Mouse (Mus musculus) cortical plate, adult 2 months (tissue): ENCODE measurements around the gene Rabgef1.

Source experiments
- CTCF ChIP-seq: fragments of 200-500 bp; IDR thresholded peaks from 2 replicates; pipeline ENCODE4 v1.5.1; 2011; ENCODE audit warnings: mild to moderate bottlenecking, control low read depth, low read length; ENCODE audit not compliant: insufficient read depth; ENCODE audit errors: extremely low read depth
- POLR2A ChIP-seq: fragments of 200-500 bp; IDR thresholded peaks from 2 replicates; pipeline ENCODE4 v1.6.1; 2011; ENCODE audit warnings: mild to moderate bottlenecking, low read length, control low read depth; ENCODE audit not compliant: insufficient read depth; ENCODE audit errors: extremely low read depth

DNA sequence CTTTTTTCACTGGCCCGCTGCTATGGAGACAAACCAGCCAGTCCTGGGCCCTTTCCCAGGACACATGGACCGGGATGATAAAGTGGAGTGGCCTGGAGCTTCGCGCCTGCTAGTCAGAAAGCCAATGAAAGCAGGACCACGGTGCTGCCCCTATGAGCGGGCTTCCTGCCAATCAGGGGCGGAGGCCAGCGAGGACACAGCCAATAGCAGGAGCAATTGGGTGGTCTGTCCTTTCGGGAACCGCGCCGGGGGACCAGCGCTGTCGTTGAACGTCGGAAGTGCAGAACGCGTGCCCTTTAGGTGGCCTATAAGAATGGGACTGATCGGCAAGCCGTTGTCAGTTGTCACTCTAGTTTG lies 27.6 kb upstream of the Rabgef1 start:
- TF ChIP-seq POLR2A (no peak), CTCF (no peak)
